Comparison of ENCODE assay signal across 7 mouse cellular contexts in the genomic region with DNA sequence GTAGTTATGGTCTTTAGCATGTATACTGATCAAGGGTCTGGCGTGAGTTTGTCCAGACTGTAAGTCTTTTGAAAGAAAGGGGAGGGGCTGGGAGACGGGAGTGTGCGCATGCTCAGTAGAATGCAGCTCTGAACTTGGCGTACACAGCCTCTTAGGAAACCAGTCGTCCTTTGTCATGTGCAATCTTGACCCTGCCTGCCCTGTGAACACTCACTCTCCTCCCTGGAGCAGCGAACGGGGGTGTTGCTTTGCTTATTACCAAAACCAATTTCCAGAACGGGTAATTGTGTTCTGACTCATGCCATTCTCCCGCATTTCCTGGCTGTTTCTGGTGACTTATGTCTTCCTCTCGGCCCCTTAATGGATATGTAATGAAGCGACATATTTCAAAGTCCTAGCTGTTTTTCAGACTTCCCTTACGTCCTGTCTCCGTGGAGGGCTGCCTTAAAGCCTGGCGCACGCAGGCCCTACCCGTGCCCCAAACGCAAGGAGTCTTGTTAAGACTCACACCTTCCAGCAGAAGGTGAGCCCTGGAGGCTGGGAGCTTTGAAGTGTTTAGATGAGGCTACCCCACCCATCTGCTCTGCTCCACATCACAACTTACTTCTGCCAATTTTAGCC.
DNase-seq lines count a peak whose midpoint lies in the region; ATAC-seq and TF ChIP-seq lines count a peak whose summit lies in the region.

No protein-coding gene starts in this region.

- peak; percentile 61 for DNase-seq in adrenal gland, adult 8-10 months
- no peak for DNase-seq in cerebellum, adult 9-11 months
- no peak for DNase-seq in cerebellum, adult 2 months

- peak; percentile 25; the same call in 1 of the 2 replicates for ATAC-seq in intestine, postnatal 0 days
- ATAC-seq in lung, embryonic 15.5 days (ENCODE audit: borderline replicate concordance, extremely low read depth, low FRiP score, low TSS enrichment), result peak; percentile 61
- ATAC-seq in megakaryocyte-erythroid progenitor cell, adult 5-6 weeks (replicated peaks; ENCODE audit: low FRiP score, low TSS enrichment, poor library complexity, severe bottlenecking), result no peak

- no peaks in the 10 kb centered on the region for H3K4me1 ChIP-seq in embryonic fibroblast, embryonic 13.5 days (ENCODE audit: control insufficient read depth, insufficient read depth, low read length)
- H3K4me1 ChIP-seq in intestine, postnatal 0 days (replicated peaks; ENCODE audit: control insufficient read depth, insufficient read depth, low read length), result no peaks in the 10 kb centered on the region
- H3K4me1 ChIP-seq in lung, embryonic 15.5 days, result peaks cover 14% of the 10 kb centered on the region; the same call in 1 of the 2 replicates
- H3K4me1 ChIP-seq in cerebellum, adult 2 months (ENCODE audit: control insufficient read depth, insufficient read depth, low read length), result no peaks in the 10 kb centered on the region

- TF ChIP-seq CTCF in embryonic fibroblast, embryonic 13.5 days (IDR thresholded peaks at IDR 0.05; ENCODE audit: borderline replicate concordance, insufficient read depth, low read length), result no peak
- no peak for TF ChIP-seq CTCF in intestine, postnatal 0 days (IDR thresholded peaks at IDR 0.05; ENCODE audit: low read depth)
- no peak for TF ChIP-seq CTCF in cerebellum, adult 2 months (IDR thresholded peaks at IDR 0.05; ENCODE audit: borderline replicate concordance, insufficient read depth, low read depth, low read length)

- H3K27me3 ChIP-seq in intestine, postnatal 0 days (replicated peaks; ENCODE audit: control insufficient read depth, insufficient read depth, low read length), result no peaks in the 10 kb centered on the region
- no peaks in the 10 kb centered on the region for H3K27me3 ChIP-seq in lung, embryonic 15.5 days
- H3K27me3 ChIP-seq in cerebellum, adult 2 months (ENCODE audit: control insufficient read depth, insufficient read depth, low read length), result no peaks in the 10 kb centered on the region

- TF ChIP-seq POLR2A in embryonic fibroblast, embryonic 13.5 days (IDR thresholded peaks at IDR 0.05; ENCODE audit: low read depth, low read length), result no peak
- TF ChIP-seq POLR2A in cerebellum, adult 2 months (IDR thresholded peaks at IDR 0.05; ENCODE audit: borderline replicate concordance, insufficient read depth, low read length), result no peak

- peak overlapping the region; percentile 24; the same call in 1 of the 2 replicates for H3K4me2 ChIP-seq in intestine, postnatal 0 days (replicated peaks; ENCODE audit: low read depth)
- peak overlapping the region; percentile 46 for H3K4me2 ChIP-seq in lung, embryonic 15.5 days

- no peak overlapping the region for H3K4me3 ChIP-seq in embryonic fibroblast, embryonic 13.5 days (ENCODE audit: insufficient read depth, low read length)
- no peak overlapping the region for H3K4me3 ChIP-seq in intestine, postnatal 0 days (ENCODE audit: low read depth, low read length)
- no peak overlapping the region for H3K4me3 ChIP-seq in lung, embryonic 15.5 days
- H3K4me3 ChIP-seq in cerebellum, adult 2 months (replicated peaks; ENCODE audit: insufficient read depth, low read depth, low read length), result no peak overlapping the region

- H3K27ac ChIP-seq in embryonic fibroblast, embryonic 13.5 days (ENCODE audit: insufficient read depth, low read length), result peak overlapping the region; percentile 70
- H3K27ac ChIP-seq in intestine, postnatal 0 days (ENCODE audit: low read depth, low read length), result no peak overlapping the region
- peak overlapping the region; percentile 62 for H3K27ac ChIP-seq in lung, embryonic 15.5 days
- H3K27ac ChIP-seq in cerebellum, adult 2 months (ENCODE audit: insufficient read depth, low read length), result no peak overlapping the region

- 49% methylated on average over 17 of the region's 17 CpGs for WGBS in intestine, postnatal 0 days
- WGBS in lung, embryonic 15.5 days, result 29% methylated on average over 17 of the region's 17 CpGs
- 86% methylated on average over 17 of the region's 17 CpGs for WGBS in cerebellum, adult 2 months

- no peaks in the 10 kb centered on the region for H3K36me3 ChIP-seq in intestine, postnatal 0 days (ENCODE audit: control insufficient read depth, insufficient read depth)
- no peaks in the 10 kb centered on the region for H3K36me3 ChIP-seq in lung, embryonic 15.5 days

- H3K9me3 ChIP-seq in intestine, postnatal 0 days (ENCODE audit: control insufficient read depth), result no peaks in the 10 kb centered on the region
- H3K9me3 ChIP-seq in lung, embryonic 15.5 days, result no peaks in the 10 kb centered on the region

- H3K9ac ChIP-seq in intestine, postnatal 0 days (ENCODE audit: low read depth, low read length), result no peak overlapping the region
- H3K9ac ChIP-seq in lung, embryonic 15.5 days, result no peak overlapping the region

Comparison
In these comparisons a context has a peak if more than half of its experiments do, and no peak if none do; other contexts are left out.
1. H3K27ac ChIP-seq: peak in embryonic fibroblast, embryonic 13.5 days (single experiment) and lung, embryonic 15.5 days (single experiment); none in intestine, postnatal 0 days (single experiment) and cerebellum, adult 2 months (single experiment).